ENCODE assay signal across 20 mouse cellular contexts in genomic region chr15:78995916-78996315, GRCm38 (mm10). TPM values are rescaled to one million over a fixed set of nuclear protein-coding genes. Genes with fewer than 3 reads are reported as not detected.
DNase-seq lines count a peak whose midpoint lies in the region; ATAC-seq and TF ChIP-seq lines count a peak whose summit lies in the region.
"Had no signal": no experiment of that assay in that cellular context is flagged by ENCODE, and none has a peak within 500 bp of the region (broad histone marks: within the 10 kb centered on the region; RNA-seq: fewer than 3 reads in every experiment).

No protein-coding gene starts in this region.

- H3K9ac ChIP-seq in liver, embryonic 11.5 days (ENCODE audit: low read depth, low read length), result no peak overlapping the region
- no peak overlapping the region for H3K9ac ChIP-seq in liver, embryonic 12.5 days
- no peak overlapping the region for H3K9ac ChIP-seq in liver, postnatal 0 days (replicated peaks)
- H3K9ac ChIP-seq: embryonic facial prominence, embryonic 12.5 days; forebrain, embryonic 15.5 days; heart, embryonic 13.5 days; hindbrain, embryonic 15.5 days had no signal

- no peak for TF ChIP-seq CTCF in liver, postnatal 0 days (IDR thresholded peaks at IDR 0.05; ENCODE audit: low read depth)
- TF ChIP-seq CTCF in thymus, adult 2 months (IDR thresholded peaks at IDR 0.05; ENCODE audit: borderline replicate concordance, control insufficient read depth, extremely low read depth, insufficient read depth, low read length, poor library complexity), result no peak

- no peak for DNase-seq in liver, embryonic 11.5 days (ENCODE audit: low spot score)
- no peak for DNase-seq in limb, embryonic 10.5 days (ENCODE audit: low spot score)
- DNase-seq in liver, postnatal 0 days, result no peak
- DNase-seq in retina, postnatal 1 day, result no peak
- no peak for DNase-seq in cerebellum, adult 18-20 months
- DNase-seq in thymus, adult 2 months, result no peak
- DNase-seq: adrenal gland, postnatal 10 days; cerebellum, adult 2 months; cerebellum, postnatal 14 days; gastrocnemius, postnatal 36 days; heart, postnatal 36 days had no signal

- H3K27ac ChIP-seq in liver, embryonic 11.5 days (ENCODE audit: low read depth, low read length), result no peak overlapping the region
- no peak overlapping the region for H3K27ac ChIP-seq in liver, embryonic 12.5 days
- peak overlapping the region; percentile 42; the same call in 1 of the 2 replicates for H3K27ac ChIP-seq in limb, embryonic 10.5 days
- H3K27ac ChIP-seq in liver, postnatal 0 days (ENCODE audit: low read depth), result peak overlapping the region; percentile 58
- no peak overlapping the region for H3K27ac ChIP-seq in thymus, adult 2 months (ENCODE audit: control insufficient read depth, insufficient read depth, low read length)
- H3K27ac ChIP-seq: embryonic facial prominence, embryonic 12.5 days; forebrain, embryonic 15.5 days; heart, embryonic 13.5 days; hindbrain, embryonic 15.5 days had no signal

- no peak overlapping the region for H3K4me2 ChIP-seq in liver, embryonic 11.5 days
- H3K4me2 ChIP-seq in liver, embryonic 12.5 days, result no peak overlapping the region
- no peak overlapping the region for H3K4me2 ChIP-seq in liver, postnatal 0 days (ENCODE audit: low read depth, low read length)
- H3K4me2 ChIP-seq: embryonic facial prominence, embryonic 12.5 days; forebrain, embryonic 15.5 days; heart, embryonic 13.5 days; hindbrain, embryonic 15.5 days had no signal

- WGBS in liver, embryonic 11.5 days, result 74% methylated on average over 4 of the region's 4 CpGs
- 58% methylated on average over 4 of the region's 4 CpGs for WGBS in liver, embryonic 12.5 days (ENCODE audit: insufficient replicate concordance)
- 95% methylated on average over 4 of the region's 4 CpGs for WGBS in limb, embryonic 10.5 days
- 73% methylated on average over 4 of the region's 4 CpGs for WGBS in liver, postnatal 0 days (ENCODE audit: insufficient replicate concordance)
- 94% methylated on average over 4 of the region's 4 CpGs for WGBS in thymus, adult 2 months

- no peak for TF ChIP-seq EP300 in liver, postnatal 0 days (IDR thresholded peaks at IDR 0.05; ENCODE audit: low read depth)

- no peaks in the 10 kb centered on the region for H3K27me3 ChIP-seq in liver, embryonic 11.5 days (replicated peaks; ENCODE audit: control insufficient read depth, insufficient read depth, low read length)
- H3K27me3 ChIP-seq in liver, embryonic 12.5 days (replicated peaks), result no peaks in the 10 kb centered on the region
- H3K27me3 ChIP-seq in limb, embryonic 10.5 days (ENCODE audit: low read depth, poor library complexity, severe bottlenecking), result no peaks in the 10 kb centered on the region
- H3K27me3 ChIP-seq in liver, postnatal 0 days (ENCODE audit: insufficient read depth, low read length), result no peaks in the 10 kb centered on the region
- H3K27me3 ChIP-seq in thymus, adult 2 months (ENCODE audit: control insufficient read depth, insufficient read depth, low read length), result no peaks in the 10 kb centered on the region
- H3K27me3 ChIP-seq: embryonic facial prominence, embryonic 12.5 days; forebrain, embryonic 15.5 days; heart, embryonic 13.5 days; hindbrain, embryonic 15.5 days had no signal

- no peak overlapping the region for H3K4me3 ChIP-seq in liver, embryonic 11.5 days (ENCODE audit: low read depth, low read length)
- no peak overlapping the region for H3K4me3 ChIP-seq in liver, embryonic 12.5 days
- H3K4me3 ChIP-seq in limb, embryonic 10.5 days, result no peak overlapping the region
- H3K4me3 ChIP-seq in liver, postnatal 0 days (ENCODE audit: low read depth, low read length), result no peak overlapping the region
- H3K4me3 ChIP-seq in thymus, adult 2 months (ENCODE audit: control insufficient read depth, insufficient read depth, low read length), result no peak overlapping the region
- H3K4me3 ChIP-seq: embryonic facial prominence, embryonic 12.5 days; forebrain, embryonic 15.5 days; heart, embryonic 13.5 days; hindbrain, embryonic 15.5 days had no signal

- no peaks in the 10 kb centered on the region for H3K9me3 ChIP-seq in liver, embryonic 11.5 days (ENCODE audit: control insufficient read depth, low read length)
- H3K9me3 ChIP-seq in liver, embryonic 12.5 days (replicated peaks), result no peaks in the 10 kb centered on the region
- no peaks in the 10 kb centered on the region for H3K9me3 ChIP-seq in limb, embryonic 10.5 days (replicated peaks)
- no peaks in the 10 kb centered on the region for H3K9me3 ChIP-seq in liver, postnatal 0 days (ENCODE audit: low read length)
- H3K9me3 ChIP-seq: embryonic facial prominence, embryonic 12.5 days; forebrain, embryonic 15.5 days; G1E; heart, embryonic 13.5 days; hindbrain, embryonic 15.5 days had no signal

- TF ChIP-seq POLR2A in thymus, adult 2 months (IDR thresholded peaks at IDR 0.05; ENCODE audit: control insufficient read depth, extremely low read depth, insufficient read depth, low read length, poor library complexity), result no peak

- peaks cover 12% of the 10 kb centered on the region for H3K4me1 ChIP-seq in liver, embryonic 11.5 days (replicated peaks; ENCODE audit: control insufficient read depth, insufficient read depth, low read length)
- H3K4me1 ChIP-seq in liver, embryonic 12.5 days, result peaks cover 16% of the 10 kb centered on the region
- H3K4me1 ChIP-seq in limb, embryonic 10.5 days, result peaks cover 11% of the 10 kb centered on the region; the same call in 1 of the 2 replicates
- peaks cover 10% of the 10 kb centered on the region for H3K4me1 ChIP-seq in liver, postnatal 0 days (ENCODE audit: insufficient read depth)
- peaks cover 25% of the 10 kb centered on the region for H3K4me1 ChIP-seq in thymus, adult 2 months (replicated peaks; ENCODE audit: control insufficient read depth, insufficient read depth, low read length)
- H3K4me1 ChIP-seq: forebrain, embryonic 15.5 days; hindbrain, embryonic 15.5 days had no signal

- peaks cover 41% of the 10 kb centered on the region for H3K36me3 ChIP-seq in liver, embryonic 11.5 days (ENCODE audit: control insufficient read depth, insufficient read depth, low read length)
- peaks cover 89% of the 10 kb centered on the region for H3K36me3 ChIP-seq in liver, embryonic 12.5 days
- H3K36me3 ChIP-seq in limb, embryonic 10.5 days, result peaks cover 97% of the 10 kb centered on the region
- peaks cover 65% of the 10 kb centered on the region for H3K36me3 ChIP-seq in liver, postnatal 0 days (replicated peaks; ENCODE audit: insufficient read depth, low read length)
- peaks cover 40% of the 10 kb centered on the region for H3K36me3 ChIP-seq in thymus, adult 2 months (ENCODE audit: control insufficient read depth, insufficient read depth, low read length)

- peak; percentile 60; the same call in 1 of the 2 replicates for ATAC-seq in liver, embryonic 11.5 days (replicated peaks; ENCODE audit: low FRiP score)
- ATAC-seq in liver, embryonic 12.5 days, result no peak; the same call in 1 of the 2 replicates
- no peak for ATAC-seq in liver, postnatal 0 days
- ATAC-seq: forebrain, embryonic 15.5 days had no signal

RNA-seq across cellular contexts. Expression of gene H1f0, which starts 32.3 kb away (rescaled TPM):
- 124 and 138 TPM in 2 replicates for polyA plus RNA-seq in liver, embryonic 11.5 days (2014; fragmentation: Nextera tagmentation; extraction: Ambion mirVana)
- 114 and 122 TPM in 2 replicates for polyA plus RNA-seq in liver, embryonic 12.5 days (2016; fragmentation: Nextera tagmentation; extraction: Ambion mirVana)
- 330 and 448 TPM in 2 replicates for polyA plus RNA-seq in limb, embryonic 10.5 days (2016; fragmentation: Nextera tagmentation; extraction: Ambion mirVana)
- polyA plus RNA-seq in liver, postnatal 0 days (2015; fragmentation: Nextera tagmentation; extraction: Ambion mirVana), result 125 and 140 TPM in 2 replicates
- polyA plus RNA-seq in thymus, adult 2 months (2012; rRNA removed), result 35.7 and 52.0 TPM in 2 replicates

RNA-seq across cellular contexts. Expression of gene Galr3, which starts 45.8 kb away (rescaled TPM):
- 0.22 and 0.34 TPM in 2 replicates for polyA plus RNA-seq in liver, embryonic 11.5 days (2014; fragmentation: Nextera tagmentation; extraction: Ambion mirVana)
- polyA plus RNA-seq in liver, embryonic 12.5 days (2016; fragmentation: Nextera tagmentation; extraction: Ambion mirVana), result 0.41 and 0.55 TPM in 2 replicates
- polyA plus RNA-seq in limb, embryonic 10.5 days (2016; fragmentation: Nextera tagmentation; extraction: Ambion mirVana), result 0.13 TPM in 1 of 2 replicates, not detected in the other
- 0.08 and 0.16 TPM in 2 replicates for polyA plus RNA-seq in liver, postnatal 0 days (2015; fragmentation: Nextera tagmentation; extraction: Ambion mirVana)
- polyA plus RNA-seq in thymus, adult 2 months (2012; rRNA removed), result 0.71 and 1.6 TPM in 2 replicates
- polyA plus RNA-seq: embryonic facial prominence, embryonic 12.5 days; forebrain, embryonic 11.5 days; forebrain, embryonic 15.5 days; G1E; heart, embryonic 13.5 days; heart, postnatal 0 days; hindbrain, embryonic 11.5 days had no signal

RNA-seq across cellular contexts. Expression of gene Triobp, which starts 48.4 kb away (rescaled TPM):
- 46.7 and 50.7 TPM in 2 replicates for polyA plus RNA-seq in liver, embryonic 11.5 days (2014; fragmentation: Nextera tagmentation; extraction: Ambion mirVana)
- polyA plus RNA-seq in liver, embryonic 12.5 days (2016; fragmentation: Nextera tagmentation; extraction: Ambion mirVana), result 21.0 and 26.8 TPM in 2 replicates
- 47.9 and 54.6 TPM in 2 replicates for polyA plus RNA-seq in limb, embryonic 10.5 days (2016; fragmentation: Nextera tagmentation; extraction: Ambion mirVana)
- 11.9 and 12.7 TPM in 2 replicates for polyA plus RNA-seq in liver, postnatal 0 days (2015; fragmentation: Nextera tagmentation; extraction: Ambion mirVana)
- 52.2 and 70.7 TPM in 2 replicates for polyA plus RNA-seq in thymus, adult 2 months (2012; rRNA removed)

Comparison
In these comparisons a context has a peak if more than half of its experiments do, and no peak if none do; other contexts are left out.
1. H3K27ac ChIP-seq: peak in limb, embryonic 10.5 days (single experiment) and liver, postnatal 0 days (single experiment); none in liver, embryonic 11.5 days (single experiment), liver, embryonic 12.5 days (single experiment) and thymus, adult 2 months (single experiment).